Comparison of ENCODE assay signal across 16 mouse cellular contexts in the genomic region with DNA sequence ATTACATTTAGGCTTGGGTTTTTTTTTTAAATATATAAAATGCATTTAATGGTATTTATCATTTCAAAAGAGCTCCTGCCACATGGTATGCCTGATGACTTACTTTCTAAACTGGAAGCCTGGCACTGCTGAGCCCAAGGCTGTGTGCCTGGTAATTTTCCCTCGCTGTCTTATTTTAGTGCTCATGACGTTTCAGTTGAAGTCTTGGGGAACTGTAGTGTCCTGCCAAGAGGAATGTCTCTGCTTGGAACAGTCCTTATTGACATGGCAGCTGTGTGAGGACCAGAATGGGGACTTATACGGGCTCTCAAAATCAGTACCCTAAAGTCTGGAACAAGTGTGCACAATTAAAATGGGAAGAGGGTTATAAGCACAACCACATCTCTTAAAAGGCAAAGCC. TPM values are rescaled to one million over a fixed set of nuclear protein-coding genes. Genes with fewer than 3 reads are reported as not detected.
DNase-seq lines count a peak whose midpoint lies in the region; ATAC-seq and TF ChIP-seq lines count a peak whose summit lies in the region.
"Had no signal": no experiment of that assay in that cellular context is flagged by ENCODE, and none has a peak within 500 bp of the region (broad histone marks: within the 10 kb centered on the region; RNA-seq: fewer than 3 reads in every experiment).

No protein-coding gene starts in this region.

- no peak overlapping the region for H3K27ac ChIP-seq in forebrain, postnatal 0 days (ENCODE audit: low read depth, low read length)
- no peak overlapping the region for H3K27ac ChIP-seq in forebrain, embryonic 14.5 days (ENCODE audit: low read depth, low read length)
- H3K27ac ChIP-seq in limb, embryonic 11.5 days (replicated peaks; ENCODE audit: low read depth, low read length): no peak overlapping the region
- H3K27ac ChIP-seq in limb, embryonic 10.5 days: no peak overlapping the region
- no peak overlapping the region for H3K27ac ChIP-seq in embryonic facial prominence, embryonic 12.5 days
- H3K27ac ChIP-seq: heart, embryonic 10.5 days; liver, embryonic 12.5 days had no signal

- no peaks in the 10 kb centered on the region for H3K9me3 ChIP-seq in forebrain, postnatal 0 days (ENCODE audit: low read length)
- H3K9me3 ChIP-seq in forebrain, embryonic 14.5 days (replicated peaks; ENCODE audit: control insufficient read depth, low read length): no peaks in the 10 kb centered on the region
- no peaks in the 10 kb centered on the region for H3K9me3 ChIP-seq in limb, embryonic 11.5 days (ENCODE audit: control insufficient read depth, low read length)
- H3K9me3 ChIP-seq in limb, embryonic 10.5 days (replicated peaks): no peaks in the 10 kb centered on the region
- H3K9me3 ChIP-seq in embryonic facial prominence, embryonic 12.5 days: no peaks in the 10 kb centered on the region
- H3K9me3 ChIP-seq: heart, embryonic 10.5 days; liver, embryonic 12.5 days had no signal

- H3K4me3 ChIP-seq in forebrain, postnatal 0 days (ENCODE audit: low read depth, low read length): no peak overlapping the region
- no peak overlapping the region for H3K4me3 ChIP-seq in forebrain, embryonic 14.5 days (ENCODE audit: low read depth, low read length)
- H3K4me3 ChIP-seq in limb, embryonic 11.5 days (ENCODE audit: low read depth, low read length): no peak overlapping the region
- no peak overlapping the region for H3K4me3 ChIP-seq in limb, embryonic 10.5 days
- H3K4me3 ChIP-seq in embryonic facial prominence, embryonic 12.5 days: no peak overlapping the region
- H3K4me3 ChIP-seq: heart, embryonic 10.5 days; liver, embryonic 12.5 days had no signal

- H3K4me1 ChIP-seq in forebrain, postnatal 0 days (ENCODE audit: insufficient read depth): no peaks in the 10 kb centered on the region
- no peaks in the 10 kb centered on the region for H3K4me1 ChIP-seq in forebrain, embryonic 14.5 days (ENCODE audit: control insufficient read depth, insufficient read depth, low read length)
- H3K4me1 ChIP-seq in limb, embryonic 11.5 days (ENCODE audit: control insufficient read depth, insufficient read depth, low read length): peaks cover 37% of the 10 kb centered on the region
- peaks cover 91% of the 10 kb centered on the region for H3K4me1 ChIP-seq in limb, embryonic 10.5 days
- peaks cover 53% of the 10 kb centered on the region for H3K4me1 ChIP-seq in embryonic facial prominence, embryonic 12.5 days

- H3K9ac ChIP-seq in forebrain, postnatal 0 days: no peak overlapping the region
- no peak overlapping the region for H3K9ac ChIP-seq in forebrain, embryonic 14.5 days (ENCODE audit: low read length)
- H3K9ac ChIP-seq in limb, embryonic 11.5 days (ENCODE audit: low read length): no peak overlapping the region
- no peak overlapping the region for H3K9ac ChIP-seq in embryonic facial prominence, embryonic 12.5 days
- H3K9ac ChIP-seq: liver, embryonic 12.5 days had no signal

- H3K27me3 ChIP-seq in forebrain, postnatal 0 days (ENCODE audit: insufficient read depth, low read length): peaks cover 94% of the 10 kb centered on the region
- H3K27me3 ChIP-seq in forebrain, embryonic 14.5 days (replicated peaks; ENCODE audit: control insufficient read depth, insufficient read depth, low read length): peaks cover 89% of the 10 kb centered on the region
- H3K27me3 ChIP-seq in limb, embryonic 11.5 days (ENCODE audit: control insufficient read depth, insufficient read depth, low read length): peaks cover 40% of the 10 kb centered on the region
- peaks cover 97% of the 10 kb centered on the region for H3K27me3 ChIP-seq in limb, embryonic 10.5 days (ENCODE audit: low read depth, poor library complexity, severe bottlenecking)
- peaks cover 19% of the 10 kb centered on the region; the same call in 1 of the 2 replicates for H3K27me3 ChIP-seq in embryonic facial prominence, embryonic 12.5 days

- no peak for TF ChIP-seq CTCF in forebrain, postnatal 0 days (IDR thresholded peaks at IDR 0.05; ENCODE audit: low read depth)

- H3K4me2 ChIP-seq in forebrain, postnatal 0 days (ENCODE audit: low read depth): no peak overlapping the region
- H3K4me2 ChIP-seq in forebrain, embryonic 14.5 days (ENCODE audit: low read length): no peak overlapping the region
- H3K4me2 ChIP-seq in limb, embryonic 11.5 days (ENCODE audit: low read depth, severe bottlenecking): no peak overlapping the region
- peak overlapping the region; percentile 23 for H3K4me2 ChIP-seq in embryonic facial prominence, embryonic 12.5 days (replicated peaks)
- H3K4me2 ChIP-seq: liver, embryonic 12.5 days had no signal

- peak; percentile 17 for DNase-seq in forebrain, postnatal 0 days
- DNase-seq in forebrain, embryonic 14.5 days (ENCODE audit: low spot score): no peak
- peak; percentile 40 for DNase-seq in limb, embryonic 11.5 days (ENCODE audit: low spot score)
- no peak for DNase-seq in limb, embryonic 10.5 days (ENCODE audit: low spot score)
- DNase-seq in retina, embryonic 14.5 days (ENCODE audit: low spot score): peak; percentile 32
- DNase-seq in yolk sac, embryonic 10.5 days (ENCODE audit: low spot score): no peak
- DNase-seq in left cerebral cortex, postnatal 14 days (ENCODE audit: low spot score in 2 of 2): no peak
- DNase-seq: layer of hippocampus, postnatal 36 days; thymus, postnatal 36 days had no signal

- intact Hi-C loops in left cerebral cortex, postnatal 14 days (cut with DNase I): no loop called here

- H3K36me3 ChIP-seq in forebrain, postnatal 0 days (ENCODE audit: insufficient read depth): no peaks in the 10 kb centered on the region
- H3K36me3 ChIP-seq in forebrain, embryonic 14.5 days (ENCODE audit: control insufficient read depth, insufficient read depth, low read length): no peaks in the 10 kb centered on the region
- no peaks in the 10 kb centered on the region for H3K36me3 ChIP-seq in limb, embryonic 11.5 days (ENCODE audit: control insufficient read depth, insufficient read depth, low read length)
- H3K36me3 ChIP-seq in limb, embryonic 10.5 days: peaks cover under 1% of the 10 kb centered on the region; the same call in 1 of the 2 replicates
- H3K36me3 ChIP-seq in embryonic facial prominence, embryonic 12.5 days: peaks cover 6% of the 10 kb centered on the region
- H3K36me3 ChIP-seq: heart, embryonic 10.5 days; liver, embryonic 12.5 days had no signal

- ATAC-seq in forebrain, postnatal 0 days: no peak
- ATAC-seq in forebrain, embryonic 14.5 days: no peak
- ATAC-seq in limb, embryonic 11.5 days (ENCODE audit: insufficient number of reproducible peaks, low FRiP score, low TSS enrichment, low read depth): no peak
- ATAC-seq in embryonic facial prominence, embryonic 12.5 days (ENCODE audit: insufficient number of reproducible peaks, insufficient read depth, low FRiP score, low TSS enrichment): no peak
- ATAC-seq: liver, embryonic 12.5 days had no signal

- WGBS in forebrain, postnatal 0 days: 3% methylated on average over 3 of the region's 3 CpGs
- WGBS in forebrain, embryonic 14.5 days: 0% methylated on average over 3 of the region's 3 CpGs
- 0% methylated on average over 3 of the region's 3 CpGs for WGBS in limb, embryonic 11.5 days
- WGBS in limb, embryonic 10.5 days: 1% methylated on average over 3 of the region's 3 CpGs
- WGBS in embryonic facial prominence, embryonic 12.5 days: 5% methylated on average over 3 of the region's 3 CpGs

RNA-seq across cellular contexts. Expression of a gene that starts 5.2 kb away (rescaled TPM):
- 0.62 and 0.77 TPM in 2 replicates for total RNA-seq in forebrain, postnatal 0 days (2014; rRNA removed)
- 0.65 TPM in 2 replicates for polyA plus RNA-seq in forebrain, postnatal 0 days (2015; fragmentation: Nextera tagmentation; extraction: Ambion mirVana)
- polyA plus RNA-seq in forebrain, embryonic 14.5 days (2014; fragmentation: Nextera tagmentation; extraction: Ambion mirVana): 0.36 and 0.52 TPM in 2 replicates
- 58.5 and 66.4 TPM in 2 replicates for polyA plus RNA-seq in limb, embryonic 11.5 days (2014; fragmentation: Nextera tagmentation; extraction: Ambion mirVana)
- polyA plus RNA-seq in limb, embryonic 10.5 days (2016; fragmentation: Nextera tagmentation; extraction: Ambion mirVana): 18.0 and 32.6 TPM in 2 replicates
- 73.0 and 75.3 TPM in 2 replicates for polyA plus RNA-seq in embryonic facial prominence, embryonic 12.5 days (2016; fragmentation: Nextera tagmentation; extraction: Ambion mirVana)
- under 1 TPM; 0.26 to 0.61 TPM for total RNA-seq in left cerebral cortex, postnatal 14 days (2021)
- total RNA-seq: MEL; neutrophil, adult 5-6 weeks had no signal
- polyA plus RNA-seq: large intestine, adult 2 months; small intestine, adult 2 months had no signal

Comparison
In these comparisons a context has a peak if more than half of its experiments do, and no peak if none do; other contexts are left out.
1. DNase-seq: peak in forebrain, postnatal 0 days (single experiment), limb, embryonic 11.5 days (single experiment) and retina, embryonic 14.5 days (single experiment); none in forebrain, embryonic 14.5 days (single experiment), limb, embryonic 10.5 days (single experiment), yolk sac, embryonic 10.5 days (single experiment) and left cerebral cortex, postnatal 14 days (0 of 2).
2. RNA of a gene that starts 5.2 kb away (polyA plus RNA-seq): 73.0 to 75.3 TPM in embryonic facial prominence, embryonic 12.5 days, 58.5 to 66.4 TPM in limb, embryonic 11.5 days and 18.0 to 32.6 TPM in limb, embryonic 10.5 days; 0.65 TPM in forebrain, postnatal 0 days and 0.36 to 0.52 TPM in forebrain, embryonic 14.5 days; every median in the first group is over 10 times any median in the second.